Mouse (Mus musculus) cerebellum, adult 2 months (tissue): Measurements from ENCODE around the gene Gm28539.

Source experiments
- CTCF ChIP-seq: fragments of 200-500 bp; IDR thresholded peaks from 2 replicates; pipeline ENCODE4 v1.5.1; 2011; ENCODE audit warnings: low read depth, mild to moderate bottlenecking, control low read depth, low read length, moderate library complexity, borderline replicate concordance; ENCODE audit not compliant: insufficient read depth
- POLR2A ChIP-seq: fragments of 200-500 bp; IDR thresholded peaks from 2 replicates; pipeline ENCODE4 v1.6.1; 2011; ENCODE audit warnings: low read length, control low read depth, borderline replicate concordance; ENCODE audit not compliant: insufficient read depth

- TF ChIP-seq CTCF (no peak), POLR2A (no peak)
Measured at GRCm38 (mm10) chr16:18916064-18916463, 79.7 kb downstream of the Gm28539 start.
